Mouse (Mus musculus): ENCODE data around the gene Gm4187. TPM values are rescaled to one million over a fixed set of nuclear protein-coding genes. Genes with fewer than 3 reads are reported as not detected.
"Not testable (repeated sequence)": the region's sequence is repeated elsewhere in the genome, so short reads cannot be mapped to it uniquely, and the experiment has no call there.

Gm4187 gene
- polyA plus RNA-seq (2015; fragmentation: Nextera tagmentation; extraction: Ambion mirVana): not detected in 2 replicates

DNA sequence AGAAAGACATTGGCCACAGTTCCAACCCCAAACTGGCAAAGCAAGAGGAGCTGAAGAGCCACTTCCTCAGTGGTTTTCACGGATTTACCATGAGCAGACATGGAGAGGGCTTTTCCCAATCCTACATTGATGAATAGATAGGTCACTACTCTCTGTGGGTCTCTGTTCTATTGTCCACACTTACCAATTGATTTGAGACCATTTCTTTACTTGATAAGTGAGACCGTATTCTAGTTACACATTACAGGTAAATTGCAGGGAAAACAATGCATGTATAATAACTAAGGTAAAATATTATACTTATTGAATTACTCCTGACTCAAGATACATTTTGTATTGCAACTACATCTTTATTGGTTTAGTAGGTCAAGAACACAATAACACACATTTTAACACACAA, at the start of gene Gm4187:
Gene Gm4187 (minus strand): TSS at position 101 of the 400 bp plus-strand sequence.
- not testable (repeated sequence) for H3K4me2 ChIP-seq (replicated peaks; ENCODE audit: low read depth, low read length); ATAC-seq; H3K36me3 ChIP-seq (ENCODE audit: insufficient read depth, low read length); H3K9ac ChIP-seq (replicated peaks; ENCODE audit: low read depth); H3K9me3 ChIP-seq (ENCODE audit: low read length); H3K27ac ChIP-seq (ENCODE audit: low read length); DNase-seq (ENCODE audit: low spot score); H3K27me3 ChIP-seq (replicated peaks; ENCODE audit: insufficient read depth, low read length); H3K4me3 ChIP-seq (ENCODE audit: low read depth, low read length); H3K4me1 ChIP-seq (ENCODE audit: insufficient read depth, low read depth, low read length)
- whole genome bisulfite sequencing: no CpG with 5 or more reads among the region's 2 CpGs

DNA sequence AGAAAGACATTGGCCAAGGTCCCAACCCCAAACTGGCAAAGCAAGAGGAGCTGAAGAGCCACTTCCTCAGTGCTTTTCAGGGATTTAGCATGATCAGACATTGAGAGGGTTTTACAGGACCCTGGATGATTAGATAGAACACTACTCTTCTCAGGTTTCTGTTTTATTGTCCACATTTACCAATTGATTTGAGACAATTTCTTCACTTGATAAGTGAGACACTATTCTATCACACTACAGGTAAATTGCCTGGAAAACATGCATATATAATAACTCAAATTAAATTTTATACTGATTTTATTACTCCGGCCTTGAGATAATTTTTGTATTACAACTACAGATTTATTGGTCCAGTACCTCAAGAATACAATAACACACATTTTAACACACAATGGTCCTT, 41.4 kb upstream of the Gm4187 start, which contains the start of gene Gm8660:
Gene Gm8660 (minus strand): TSS at position 101 of the 400 bp plus-strand sequence.
- H3K27me3 ChIP-seq (replicated peaks; ENCODE audit: insufficient read depth, low read length); H3K4me1 ChIP-seq (ENCODE audit: insufficient read depth, low read depth, low read length); ATAC-seq; DNase-seq (ENCODE audit: low spot score); H3K9ac ChIP-seq (replicated peaks; ENCODE audit: low read depth); H3K4me3 ChIP-seq (ENCODE audit: low read depth, low read length); H3K36me3 ChIP-seq (ENCODE audit: insufficient read depth, low read length); H3K9me3 ChIP-seq (ENCODE audit: low read length); H3K4me2 ChIP-seq (replicated peaks; ENCODE audit: low read depth, low read length); H3K27ac ChIP-seq (ENCODE audit: low read length): not testable (repeated sequence)
- WGBS: no CpG with 5 or more reads among the region's 1 CpGs

Other genes starting within 250 kb of the Gm4187 start
- gene Gm16451, start 211.5 kb downstream of the Gm4187 start, polyA plus RNA-seq (2015; fragmentation: Nextera tagmentation; extraction: Ambion mirVana): not detected in 2 replicates
- gene Gm10666, start 195.0 kb downstream of the Gm4187 start, polyA plus RNA-seq (2015; fragmentation: Nextera tagmentation; extraction: Ambion mirVana): not detected in 2 replicates
- not detected in 2 replicates for gene Vmn1r142, start 165.7 kb downstream of the Gm4187 start, polyA plus RNA-seq (2015; fragmentation: Nextera tagmentation; extraction: Ambion mirVana)
- not detected in 2 replicates for gene Vmn1r143, start 140.3 kb downstream of the Gm4187 start, polyA plus RNA-seq (2015; fragmentation: Nextera tagmentation; extraction: Ambion mirVana)
- gene Gm8653, start 128.5 kb downstream of the Gm4187 start, polyA plus RNA-seq (2015; fragmentation: Nextera tagmentation; extraction: Ambion mirVana): not detected in 2 replicates
- not detected in 2 replicates for gene Gm8453, start 100.2 kb downstream of the Gm4187 start, polyA plus RNA-seq (2015; fragmentation: Nextera tagmentation; extraction: Ambion mirVana)
- gene Gm8660, start 41.3 kb upstream of the Gm4187 start, polyA plus RNA-seq (2015; fragmentation: Nextera tagmentation; extraction: Ambion mirVana): not detected in 2 replicates
- not detected in 2 replicates for gene Vmn1r148, start 83.9 kb upstream of the Gm4187 start, polyA plus RNA-seq (2015; fragmentation: Nextera tagmentation; extraction: Ambion mirVana)
- not detected in 2 replicates for gene Vmn1r149, start 108.5 kb upstream of the Gm4187 start, polyA plus RNA-seq (2015; fragmentation: Nextera tagmentation; extraction: Ambion mirVana)
- not detected in 2 replicates for gene Gm10665, start 134.4 kb upstream of the Gm4187 start, polyA plus RNA-seq (2015; fragmentation: Nextera tagmentation; extraction: Ambion mirVana)
- gene Vmn1r151, start 170.0 kb upstream of the Gm4187 start, polyA plus RNA-seq (2015; fragmentation: Nextera tagmentation; extraction: Ambion mirVana): not detected in 2 replicates
- gene Vmn1r152, start 193.2 kb upstream of the Gm4187 start, polyA plus RNA-seq (2015; fragmentation: Nextera tagmentation; extraction: Ambion mirVana): not detected in 2 replicates
- gene Gm8677, start 205.2 kb upstream of the Gm4187 start, polyA plus RNA-seq (2015; fragmentation: Nextera tagmentation; extraction: Ambion mirVana): not detected in 2 replicates
- not detected in 2 replicates for gene Gm4201, start 235.6 kb upstream of the Gm4187 start, polyA plus RNA-seq (2015; fragmentation: Nextera tagmentation; extraction: Ambion mirVana)